9 mouse cellular contexts compared by ENCODE assay signal in genomic region chr5:28037639-28038038, GRCm38 (mm10). TPM values are rescaled to one million over a fixed set of nuclear protein-coding genes. Genes with fewer than 3 reads are reported as not detected.
DNase-seq lines count a peak whose midpoint lies in the region; ATAC-seq and TF ChIP-seq lines count a peak whose summit lies in the region.
"Had no signal": no experiment of that assay in that cellular context is flagged by ENCODE, and none has a peak within 500 bp of the region (broad histone marks: within the 10 kb centered on the region; RNA-seq: fewer than 3 reads in every experiment).

No protein-coding gene starts in this region.

- TF ChIP-seq CTCF in layer of hippocampus, adult 2 months (conservative IDR thresholded peaks at IDR 0.05) = no peak

- H3K4me3 ChIP-seq in layer of hippocampus, adult 2 months = no peak overlapping the region
- no peak overlapping the region for H3K4me3 ChIP-seq in heart, embryonic 11.5 days (ENCODE audit: low read depth, low read length)
- H3K4me3 ChIP-seq: hindbrain, embryonic 15.5 days had no signal

- peak overlapping the region; percentile 34; the same call in 1 of the 2 replicates for H3K4me2 ChIP-seq in heart, embryonic 11.5 days
- H3K4me2 ChIP-seq: hindbrain, embryonic 15.5 days had no signal

- peak; percentile 54 for DNase-seq in adrenal gland, postnatal 10 days
- no peak for DNase-seq in adrenal gland, postnatal 4 days (ENCODE audit: low spot score in 2 of 2)
- DNase-seq in layer of hippocampus, adult 2 months (ENCODE audit: low spot score in 2 of 2) = no peak
- DNase-seq in layer of hippocampus, adult 9-10 months (ENCODE audit: low spot score) = no peak
- no peak for DNase-seq in right cerebral cortex, adult 18-20 months
- no peak for DNase-seq in thymus, adult 18-20 months

- H3K4me1 ChIP-seq in heart, embryonic 11.5 days (ENCODE audit: control insufficient read depth, insufficient read depth, low read length) = peaks cover 20% of the 10 kb centered on the region
- H3K4me1 ChIP-seq: hindbrain, embryonic 15.5 days had no signal

- no peak for ATAC-seq in heart, embryonic 11.5 days (replicated peaks; ENCODE audit: insufficient number of reproducible peaks, low FRiP score, low TSS enrichment)
- ATAC-seq in megakaryocyte, adult 5-6 weeks (ENCODE audit: poor library complexity, severe bottlenecking) = peak; percentile 65

- H3K9ac ChIP-seq in heart, embryonic 11.5 days (ENCODE audit: low read depth, low read length) = no peak overlapping the region
- H3K9ac ChIP-seq: hindbrain, embryonic 15.5 days had no signal

- peak overlapping the region; percentile 15 for H3K27ac ChIP-seq in layer of hippocampus, adult 2 months
- peak overlapping the region; percentile 32; the same call in 1 of the 2 replicates for H3K27ac ChIP-seq in heart, embryonic 11.5 days (ENCODE audit: low read depth, low read length)
- H3K27ac ChIP-seq: hindbrain, embryonic 15.5 days had no signal

- no peaks in the 10 kb centered on the region for H3K27me3 ChIP-seq in heart, embryonic 11.5 days (ENCODE audit: control insufficient read depth, insufficient read depth, low read length)
- H3K27me3 ChIP-seq: hindbrain, embryonic 15.5 days had no signal

- 38% methylated on average over 5 of the region's 5 CpGs for WGBS in heart, embryonic 11.5 days (ENCODE audit: insufficient replicate concordance)

- no peaks in the 10 kb centered on the region for H3K36me3 ChIP-seq in heart, embryonic 11.5 days (ENCODE audit: control insufficient read depth, insufficient read depth, low read length)
- H3K36me3 ChIP-seq: hindbrain, embryonic 15.5 days had no signal

- no peaks in the 10 kb centered on the region for H3K9me3 ChIP-seq in heart, embryonic 11.5 days (replicated peaks; ENCODE audit: control insufficient read depth, low read length)
- H3K9me3 ChIP-seq: hindbrain, embryonic 15.5 days had no signal

RNA-seq across cellular contexts. Expression of gene Insig1, which starts 33.5 kb away (rescaled TPM):
- 10 to 100 TPM; 67.2 to 71.2 TPM for total RNA-seq in adrenal gland, postnatal 10 days (2021)
- total RNA-seq in adrenal gland, postnatal 4 days (2021) = 10 to 100 TPM; 44.5 to 48.8 TPM
- total RNA-seq in layer of hippocampus, adult 2 months (2021) = 10 to 100 TPM; 57.7 to 65.8 TPM
- polyA plus RNA-seq in heart, embryonic 11.5 days (2014; fragmentation: Nextera tagmentation; extraction: Ambion mirVana) = 34.6 and 37.8 TPM in 2 replicates
- 25.2 and 26.9 TPM in 2 replicates for total RNA-seq in megakaryocyte, adult 5-6 weeks (2015)
- total RNA-seq in megakaryocyte, adult 5-6 weeks (2017) = 30.7 and 33.2 TPM in 2 replicates
